Mouse (Mus musculus) bone marrow macrophage, adult 2 months (primary cell): ENCODE results near the gene Trim56.

ENCODE experiments used
- CTCF ChIP-seq: IDR thresholded peaks from 2 replicates; pipeline ENCODE4 v1.5.1; 2012; ENCODE audit warnings: low read depth, mild to moderate bottlenecking, low read length, moderate library complexity
- POLR2A ChIP-seq: IDR thresholded peaks from 2 replicates; pipeline ENCODE4 v1.6.1; 2012; ENCODE audit warnings: mild to moderate bottlenecking, low read depth, low read length, borderline replicate concordance

- no peak for TF ChIP-seq POLR2A
- no peak for TF ChIP-seq CTCF
Measured at GRCm38 (mm10) chr5:137062601-137063000, 53.4 kb downstream of the Trim56 start.
